Mouse (Mus musculus) kidney, postnatal 0 days (tissue): ENCODE data around the gene B4galt3. TPM values are rescaled to one million over a fixed set of nuclear protein-coding genes. Genes with fewer than 3 reads are reported as not detected.

Experiments used
- ATAC-seq: fragments of 200-750 bp; cut with Nextera tagmentation; replicated peaks from 2 replicates; pipeline ENCODE4 v1.8.0; 2017; ENCODE audit warnings: low read depth, moderate number of reproducible peaks, moderate TSS enrichment, moderate library complexity; ENCODE audit not compliant: low FRiP score
- DNase-seq: peaks from one replicate; pipeline ENCODE4 v3.0.0-alpha.2; 2016; ENCODE audit warnings: low spot score
- H3K27ac ChIP-seq: fragments of 300-500 bp; sonication (generic); 2 replicates; pipeline ENCODE4 v1.5.1; 2014; ENCODE audit warnings: mild to moderate bottlenecking
- H3K27me3 ChIP-seq: fragments of 300-500 bp; sonication (generic); 2 replicates; pipeline ENCODE4 v1.6.1; 2014; ENCODE audit warnings: low read length, mixed read lengths; ENCODE audit not compliant: insufficient read depth
- H3K36me3 ChIP-seq: fragments of 300-500 bp; sonication (generic); 2 replicates; pipeline ENCODE4 v1.6.1; 2014; ENCODE audit warnings: low read length, mixed read lengths; ENCODE audit not compliant: insufficient read depth
- H3K4me1 ChIP-seq: fragments of 300-500 bp; sonication (generic); replicated peaks from 2 replicates; pipeline ENCODE4 v1.6.1; 2014; ENCODE audit warnings: antibody characterized with exemption, low read length, mixed read lengths; ENCODE audit not compliant: insufficient read depth
- H3K4me2 ChIP-seq: fragments of 300-500 bp; sonication (generic); 2 replicates; pipeline ENCODE4 v1.6.1; 2014; ENCODE audit warnings: mild to moderate bottlenecking, low read length, moderate library complexity, mixed read lengths
- H3K4me3 ChIP-seq: fragments of 300-500 bp; sonication (generic); replicated peaks from 2 replicates; pipeline ENCODE4 v1.5.1; 2014; ENCODE audit warnings: low read depth, low read length
- H3K9ac ChIP-seq: fragments of 300-500 bp; sonication (generic); 2 replicates; pipeline ENCODE4 v1.6.1; 2014; ENCODE audit warnings: low read depth, low read length
- H3K9me3 ChIP-seq: fragments of 300-500 bp; sonication (generic); replicated peaks from 2 replicates; pipeline ENCODE4 v1.6.1; 2016; ENCODE audit warnings: low read length, inconsistent platforms, mixed read lengths
- CTCF ChIP-seq: IDR thresholded peaks from 2 replicates; pipeline ENCODE4 v1.5.1; 2016; ENCODE audit warnings: antibody characterized with exemption, low read depth, mild to moderate bottlenecking, moderate library complexity
- WGBS: fragments of 180-500 bp; shearing (Covaris S2); extraction: QIAGEN DNeasy Blood & Tissue Kit; methylation state at CpG from one replicate; pipeline ENCODE4 v1.1.7; 2014; 5-methylcytosine and 5-hydroxymethylcytosine counted together
- polyA plus RNA-seq: library from polyadenylated mRNA; unstranded; fragments of >200 nt; fragmentation: Nextera tagmentation; extraction: Ambion mirVana; gene quantifications from 2 replicates; pipeline ENCODE4 v1.2.1, GENCODE M21; 2015

B4galt3 gene
- polyA plus RNA-seq, 1 experiment from 2014 or later: 63.9 TPM

- peaks cover 5% of the 10 kb centered on the region; the same call in 1 of the 2 replicates for H3K4me1 ChIP-seq
- TF ChIP-seq CTCF: no peak
- no peaks in the 10 kb centered on the region for H3K27me3 ChIP-seq
- H3K9ac ChIP-seq: 0 out of 2 replicates have a peak overlapping the region, but pooled peaks have one; percentile 31
- H3K4me2 ChIP-seq: no peak overlapping the region
- DNase-seq: no peak
- WGBS: 84% methylated on average over 20 of the region's 20 CpGs
- peaks cover 9% of the 10 kb centered on the region for H3K36me3 ChIP-seq
- no peaks in the 10 kb centered on the region for H3K9me3 ChIP-seq
- ATAC-seq: no peak
- H3K4me3 ChIP-seq: no peak overlapping the region
- H3K27ac ChIP-seq: no peak overlapping the region
These were observed 15.2 kb downstream of the B4galt3 start for GRCm38 (mm10) chr1:171285096-171285892.

- Histone ChIP-seq H3K4me1 (peaks cover 5% of the 10 kb centered on the region; the same call in 1 of the 2 replicates), H3K27me3 (no peaks in the 10 kb centered on the region), H3K27ac (no peak overlapping the region), H3K9ac (no peak overlapping the region), H3K9me3 (no peaks in the 10 kb centered on the region), H3K4me3 (no peak overlapping the region), H3K36me3 (peaks cover 9% of the 10 kb centered on the region), H3K4me2 (peak overlapping the region; percentile 82; the same call in 1 of the 2 replicates)
- ATAC-seq (no peak), DNase-seq (no peak)
- 88% methylated on average over 19 of the region's 19 CpGs for WGBS
- no peak for TF ChIP-seq CTCF
These were observed 16.4 kb downstream of the B4galt3 start for GRCm38 (mm10) chr1:171286517-171286916.

- peak; percentile 91 for ATAC-seq
- Histone ChIP-seq H3K9me3 (no peaks in the 10 kb centered on the region), H3K27ac (peak within 1 kb of the TSS; percentile 94), H3K4me1 (peaks cover 5% of the 10 kb centered on the region; the same call in 1 of the 2 replicates), H3K36me3 (peaks cover 9% of the 10 kb centered on the region), H3K4me3 (peak within 1 kb of the TSS; percentile 98), H3K9ac (peak within 1 kb of the TSS; percentile 98), H3K27me3 (no peaks in the 10 kb centered on the region), H3K4me2 (peak within 1 kb of the TSS; percentile 82)
- TF ChIP-seq CTCF: no peak
- under 1% methylated on average over 49 of the region's 49 CpGs for WGBS
- peak; percentile 98 for DNase-seq
These were observed 17.3 kb downstream of the B4galt3 start, which contains the start of gene Usp21 for GRCm38 (mm10) chr1:171287136-171288081. Gene Usp21 (minus strand): TSS chr1:171287991.

- TF ChIP-seq CTCF: no peak
- WGBS: 69% methylated on average over 4 of the region's 4 CpGs
- H3K27ac ChIP-seq: peak overlapping the region; percentile 94
- peaks cover 6% of the 10 kb centered on the region for H3K4me1 ChIP-seq
- no peaks in the 10 kb centered on the region for H3K9me3 ChIP-seq
- H3K4me2 ChIP-seq: peak overlapping the region; percentile 82; the same call in 1 of the 2 replicates
- no peak for DNase-seq
- H3K9ac ChIP-seq: no peak overlapping the region
- H3K27me3 ChIP-seq: no peaks in the 10 kb centered on the region
- H3K36me3 ChIP-seq: peaks cover 9% of the 10 kb centered on the region
- no peak overlapping the region for H3K4me3 ChIP-seq
- ATAC-seq: no peak
These were observed 18.2 kb downstream of the B4galt3 start for GRCm38 (mm10) chr1:171288328-171288727.

- Histone ChIP-seq H3K4me2 (peak overlapping the region; percentile 73), H3K27ac (no peak overlapping the region), H3K27me3 (no peaks in the 10 kb centered on the region), H3K4me1 (peaks cover 7% of the 10 kb centered on the region), H3K9me3 (no peaks in the 10 kb centered on the region), H3K36me3 (peaks cover 3% of the 10 kb centered on the region; the same call in 1 of the 2 replicates), H3K9ac (no peak overlapping the region; the same call in 1 of the 2 replicates), H3K4me3 (peak overlapping the region; percentile 70; the same call in 1 of the 2 replicates)
- ATAC-seq (no peak), DNase-seq (no peak)
- 80% methylated on average over 3 of the region's 3 CpGs for WGBS
- no peak for TF ChIP-seq CTCF
These were observed 23.2 kb downstream of the B4galt3 start for GRCm38 (mm10) chr1:171293351-171293750.

- 38% methylated on average over 5 of the region's 5 CpGs for WGBS
- peak overlapping the region; percentile 80 for H3K9ac ChIP-seq
- H3K27me3 ChIP-seq: no peaks in the 10 kb centered on the region
- no peaks in the 10 kb centered on the region for H3K9me3 ChIP-seq
- peak overlapping the region; percentile 73 for H3K4me2 ChIP-seq
- DNase-seq: no peak
- ATAC-seq: no peak
- H3K4me3 ChIP-seq: peak overlapping the region; percentile 70
- no peak for TF ChIP-seq CTCF
- H3K36me3 ChIP-seq: no peaks in the 10 kb centered on the region; the same call in 1 of the 2 replicates
- H3K4me1 ChIP-seq: peaks cover 7% of the 10 kb centered on the region
- H3K27ac ChIP-seq: peak overlapping the region; percentile 96
These were observed 23.8 kb downstream of the B4galt3 start for GRCm38 (mm10) chr1:171293906-171294297.
